Mouse (Mus musculus): ENCODE measurements around the gene Emc6.

DNA sequence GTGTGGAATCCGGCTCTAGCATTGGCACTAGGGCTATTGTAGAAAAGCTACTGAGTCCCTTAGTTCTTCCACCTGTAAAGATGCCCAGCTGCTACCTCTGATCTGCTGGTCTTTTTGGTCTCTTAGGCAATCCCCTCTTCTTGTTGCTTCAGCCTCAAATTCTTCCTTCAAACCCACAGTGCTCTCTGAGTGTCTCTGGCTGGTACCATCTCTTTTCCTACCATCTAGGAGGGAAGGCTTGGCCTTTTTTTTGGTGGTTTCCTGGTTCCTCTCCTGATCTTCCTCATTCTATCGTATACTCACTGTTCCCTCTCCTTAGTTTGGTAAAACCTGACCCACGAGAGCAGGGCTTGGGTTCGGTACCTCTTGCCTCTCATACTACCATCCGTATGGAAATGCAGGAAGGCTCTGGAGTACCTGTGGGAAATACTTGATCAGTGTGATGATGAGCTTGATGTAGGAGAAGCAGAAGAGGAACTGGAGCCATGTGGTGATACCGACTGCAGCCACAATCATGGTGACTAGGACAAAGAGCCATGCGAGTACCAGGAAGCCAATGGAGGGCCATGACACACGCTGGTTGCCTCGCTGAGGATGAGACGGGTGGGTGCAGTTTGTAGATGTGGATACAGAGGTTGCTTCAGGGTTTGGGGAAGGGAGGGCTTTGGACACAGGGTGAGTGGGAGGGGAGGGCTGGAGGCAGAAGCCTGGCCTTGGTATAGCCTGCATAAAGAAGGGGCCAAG lies 9.2 kb upstream of the Emc6 start:
- TF ChIP-seq CTCF (IDR thresholded peaks at IDR 0.05; ENCODE audit: low read depth, low read length) = no peak
- no peak for TF ChIP-seq POLR2A (IDR thresholded peaks at IDR 0.05; ENCODE audit: borderline replicate concordance, low read depth, low read length)

Data from bone marrow macrophage, adult 2 months (primary cell).